ENCODE assay signal across 8 mouse cellular contexts in genomic region chr9:44454132-44454890, GRCm38 (mm10). TPM values are rescaled to one million over a fixed set of nuclear protein-coding genes. Genes with fewer than 3 reads are reported as not detected.
DNase-seq lines count a peak whose midpoint lies in the region; ATAC-seq and TF ChIP-seq lines count a peak whose summit lies in the region.

No protein-coding gene starts in this region.

- H3K27me3 ChIP-seq in forebrain, embryonic 11.5 days (ENCODE audit: control insufficient read depth, insufficient read depth, low read length) = no peaks in the 10 kb centered on the region
- H3K27me3 ChIP-seq in heart, postnatal 0 days (ENCODE audit: control insufficient read depth, insufficient read depth, low read length) = peaks cover 24% of the 10 kb centered on the region
- no peaks in the 10 kb centered on the region; the same call in 1 of the 2 replicates for H3K27me3 ChIP-seq in liver, embryonic 14.5 days (ENCODE audit: control insufficient read depth, insufficient read depth, low read length)
- H3K27me3 ChIP-seq in neural tube, embryonic 11.5 days (ENCODE audit: control insufficient read depth, insufficient read depth, low read length) = peaks cover 6% of the 10 kb centered on the region; the same call in 1 of the 2 replicates
- H3K27me3 ChIP-seq in stomach, embryonic 15.5 days (replicated peaks) = no peaks in the 10 kb centered on the region

- 7% methylated on average over 14 of the region's 14 CpGs for WGBS in forebrain, embryonic 11.5 days
- 9% methylated on average over 14 of the region's 14 CpGs for WGBS in heart, postnatal 0 days
- 11% methylated on average over 14 of the region's 14 CpGs for WGBS in liver, embryonic 14.5 days (ENCODE audit: insufficient replicate concordance)
- 10% methylated on average over 14 of the region's 14 CpGs for WGBS in neural tube, embryonic 11.5 days
- WGBS in stomach, embryonic 15.5 days = 7% methylated on average over 14 of the region's 14 CpGs

- H3K9me3 ChIP-seq in forebrain, embryonic 11.5 days (ENCODE audit: control insufficient read depth, low read length) = no peaks in the 10 kb centered on the region
- H3K9me3 ChIP-seq in heart, postnatal 0 days (replicated peaks; ENCODE audit: control insufficient read depth, low read length) = no peaks in the 10 kb centered on the region
- H3K9me3 ChIP-seq in liver, embryonic 14.5 days (ENCODE audit: control insufficient read depth, low read length) = no peaks in the 10 kb centered on the region
- no peaks in the 10 kb centered on the region for H3K9me3 ChIP-seq in neural tube, embryonic 11.5 days (ENCODE audit: control insufficient read depth, low read length)
- no peaks in the 10 kb centered on the region for H3K9me3 ChIP-seq in stomach, embryonic 15.5 days

- no peak for TF ChIP-seq EP300 in heart, postnatal 0 days (IDR thresholded peaks at IDR 0.05; ENCODE audit: low read depth)
- no peak for TF ChIP-seq EP300 in liver, embryonic 14.5 days (IDR thresholded peaks at IDR 0.05; ENCODE audit: low read depth)

- H3K4me1 ChIP-seq in forebrain, embryonic 11.5 days (replicated peaks; ENCODE audit: control insufficient read depth, insufficient read depth, low read length) = peaks cover 16% of the 10 kb centered on the region
- no peaks in the 10 kb centered on the region for H3K4me1 ChIP-seq in heart, postnatal 0 days (ENCODE audit: control insufficient read depth, insufficient read depth)
- H3K4me1 ChIP-seq in liver, embryonic 14.5 days (replicated peaks; ENCODE audit: control insufficient read depth in 2 of 2, insufficient read depth in 2 of 2, low read length in 1 of 2) = no peaks in the 10 kb centered on the region
- peaks cover 17% of the 10 kb centered on the region for H3K4me1 ChIP-seq in neural tube, embryonic 11.5 days (ENCODE audit: control insufficient read depth, insufficient read depth, low read length)
- H3K4me1 ChIP-seq in stomach, embryonic 15.5 days = peaks cover 9% of the 10 kb centered on the region

- no peak overlapping the region for H3K9ac ChIP-seq in forebrain, embryonic 11.5 days (ENCODE audit: low read length)
- no peak overlapping the region for H3K9ac ChIP-seq in heart, postnatal 0 days (replicated peaks; ENCODE audit: low read depth, low read length)
- H3K9ac ChIP-seq in liver, embryonic 14.5 days (replicated peaks) = no peak overlapping the region
- 0 out of 2 replicates have a peak overlapping the region, but pooled peaks have one; percentile 22 for H3K9ac ChIP-seq in neural tube, embryonic 11.5 days (ENCODE audit: low read length)
- H3K9ac ChIP-seq in stomach, embryonic 15.5 days = no peak overlapping the region

- peak; percentile 84 to 88 for DNase-seq in CD8-positive naive resting alpha-beta T cell, adult 2 months (ENCODE audit: low read depth in 2 of 2, low spot score in 2 of 2)
- peak; percentile 50 for DNase-seq in c-Kit-positive CD71-positive TER-119-negative erythroid progenitor cells, embryonic 14.5 days (ENCODE audit: low read depth)
- peak; percentile 92 for DNase-seq in forebrain, embryonic 11.5 days (ENCODE audit: low spot score)
- peak; percentile 65 for DNase-seq in heart, postnatal 0 days (ENCODE audit: low spot score)
- DNase-seq in kidney, postnatal 25 days = peak; percentile 81 to 91
- DNase-seq in liver, embryonic 14.5 days (ENCODE audit: low read depth in 3 of 3, low spot score in 3 of 3) = peak; percentile 34 to 41 (median 41)
- peak; percentile 86 for DNase-seq in neural tube, embryonic 11.5 days (ENCODE audit: low spot score)

- 0 out of 2 replicates have a peak overlapping the region, but pooled peaks have one; percentile 8 for H3K4me2 ChIP-seq in forebrain, embryonic 11.5 days (ENCODE audit: low read depth, low read length, severe bottlenecking)
- no peak overlapping the region for H3K4me2 ChIP-seq in heart, postnatal 0 days (ENCODE audit: low read depth, low read length)
- no peak overlapping the region for H3K4me2 ChIP-seq in liver, embryonic 14.5 days (ENCODE audit: low read depth)
- H3K4me2 ChIP-seq in neural tube, embryonic 11.5 days (ENCODE audit: low read depth) = no peak overlapping the region
- H3K4me2 ChIP-seq in stomach, embryonic 15.5 days = peak overlapping the region; percentile 14

- peak; percentile 73 for ATAC-seq in forebrain, embryonic 11.5 days (replicated peaks; ENCODE audit: low FRiP score)
- peak; percentile 88 for ATAC-seq in heart, postnatal 0 days (ENCODE audit: insufficient read depth, low read depth)
- no peak for ATAC-seq in liver, embryonic 14.5 days (ENCODE audit: insufficient read depth)
- ATAC-seq in neural tube, embryonic 11.5 days (ENCODE audit: insufficient read depth, low FRiP score, low TSS enrichment) = peak; percentile 58
- ATAC-seq in stomach, embryonic 15.5 days (ENCODE audit: insufficient read depth, low FRiP score, low read depth) = peak; percentile 80

- TF ChIP-seq CTCF in heart, postnatal 0 days (IDR thresholded peaks at IDR 0.05; ENCODE audit: low read depth) = peak; percentile 86
- TF ChIP-seq CTCF in liver, embryonic 14.5 days (IDR thresholded peaks at IDR 0.05; ENCODE audit: low read depth) = peak; percentile 90

- no peak overlapping the region for H3K27ac ChIP-seq in forebrain, embryonic 11.5 days (ENCODE audit: low read depth, low read length)
- H3K27ac ChIP-seq in heart, postnatal 0 days (ENCODE audit: low read depth) = no peak overlapping the region
- no peak overlapping the region for H3K27ac ChIP-seq in liver, embryonic 14.5 days
- no peak overlapping the region for H3K27ac ChIP-seq in neural tube, embryonic 11.5 days (ENCODE audit: low read depth, low read length)
- no peak overlapping the region for H3K27ac ChIP-seq in stomach, embryonic 15.5 days

- H3K36me3 ChIP-seq in forebrain, embryonic 11.5 days (ENCODE audit: control insufficient read depth, insufficient read depth, low read length) = no peaks in the 10 kb centered on the region
- no peaks in the 10 kb centered on the region for H3K36me3 ChIP-seq in heart, postnatal 0 days (replicated peaks; ENCODE audit: control insufficient read depth, insufficient read depth, low read length)
- no peaks in the 10 kb centered on the region for H3K36me3 ChIP-seq in liver, embryonic 14.5 days (replicated peaks; ENCODE audit: control insufficient read depth, insufficient read depth, low read depth)
- H3K36me3 ChIP-seq in neural tube, embryonic 11.5 days (ENCODE audit: control insufficient read depth, insufficient read depth, low read length) = no peaks in the 10 kb centered on the region
- no peaks in the 10 kb centered on the region for H3K36me3 ChIP-seq in stomach, embryonic 15.5 days

- H3K4me3 ChIP-seq in forebrain, embryonic 11.5 days (ENCODE audit: low read depth, low read length) = no peak overlapping the region
- H3K4me3 ChIP-seq in heart, postnatal 0 days (ENCODE audit: low read depth, low read length) = no peak overlapping the region
- no peak overlapping the region for H3K4me3 ChIP-seq in liver, embryonic 14.5 days (ENCODE audit: insufficient read depth in 1 of 2, low read depth in 2 of 2, low read length in 2 of 2)
- no peak overlapping the region for H3K4me3 ChIP-seq in neural tube, embryonic 11.5 days (ENCODE audit: low read depth, low read length)
- H3K4me3 ChIP-seq in stomach, embryonic 15.5 days (replicated peaks) = 0 out of 2 replicates have a peak overlapping the region, but pooled peaks have one; percentile 7

RNA-seq across cellular contexts. Expression of gene Upk2, which starts 0.5 kb away (rescaled TPM):
- not detected in 2 replicates for polyA plus RNA-seq in forebrain, embryonic 11.5 days (2014; fragmentation: Nextera tagmentation; extraction: Ambion mirVana)
- 18.0 TPM in 1 of 2 replicates, not detected in the other for total RNA-seq in heart, postnatal 0 days (2014; rRNA removed; ENCODE audit: low replicate concordance)
- not detected in 2 replicates for polyA plus RNA-seq in heart, postnatal 0 days (2015; fragmentation: Nextera tagmentation; extraction: Ambion mirVana)
- 0.04 TPM in 1 of 2 replicates, not detected in the other for polyA plus RNA-seq in liver, embryonic 14.5 days (2012; rRNA removed)
- polyA plus RNA-seq in liver, embryonic 14.5 days (2014; fragmentation: Nextera tagmentation; extraction: Ambion mirVana) = not detected in 2 replicates
- polyA plus RNA-seq in neural tube, embryonic 11.5 days (2014; fragmentation: Nextera tagmentation; extraction: Ambion mirVana) = 0.29 TPM in 1 of 2 replicates, not detected in the other
- 18.2 and 26.2 TPM in 2 replicates for polyA plus RNA-seq in stomach, embryonic 15.5 days (2015; fragmentation: Nextera tagmentation; extraction: Ambion mirVana)

RNA-seq across cellular contexts. Expression of gene Foxr1, which starts 13.4 kb away (rescaled TPM):
- polyA plus RNA-seq in forebrain, embryonic 11.5 days (2014; fragmentation: Nextera tagmentation; extraction: Ambion mirVana) = not detected in 2 replicates
- total RNA-seq in heart, postnatal 0 days (2014; rRNA removed; ENCODE audit: low replicate concordance) = not detected in 2 replicates
- not detected in 2 replicates for polyA plus RNA-seq in heart, postnatal 0 days (2015; fragmentation: Nextera tagmentation; extraction: Ambion mirVana)
- not detected in 2 replicates for polyA plus RNA-seq in liver, embryonic 14.5 days (2012; rRNA removed)
- polyA plus RNA-seq in liver, embryonic 14.5 days (2014; fragmentation: Nextera tagmentation; extraction: Ambion mirVana) = not detected in 2 replicates
- polyA plus RNA-seq in neural tube, embryonic 11.5 days (2014; fragmentation: Nextera tagmentation; extraction: Ambion mirVana) = not detected in 2 replicates
- polyA plus RNA-seq in stomach, embryonic 15.5 days (2015; fragmentation: Nextera tagmentation; extraction: Ambion mirVana) = not detected in 2 replicates

RNA-seq across cellular contexts. Expression of gene Bcl9l, which starts 28.3 kb away (rescaled TPM):
- 8.7 and 10.6 TPM in 2 replicates for polyA plus RNA-seq in forebrain, embryonic 11.5 days (2014; fragmentation: Nextera tagmentation; extraction: Ambion mirVana)
- 12.4 and 33.9 TPM in 2 replicates for total RNA-seq in heart, postnatal 0 days (2014; rRNA removed; ENCODE audit: low replicate concordance)
- 4.4 and 5.2 TPM in 2 replicates for polyA plus RNA-seq in heart, postnatal 0 days (2015; fragmentation: Nextera tagmentation; extraction: Ambion mirVana)
- 1.6 and 1.9 TPM in 2 replicates for polyA plus RNA-seq in liver, embryonic 14.5 days (2012; rRNA removed)
- polyA plus RNA-seq in liver, embryonic 14.5 days (2014; fragmentation: Nextera tagmentation; extraction: Ambion mirVana) = 1.0 and 1.5 TPM in 2 replicates
- polyA plus RNA-seq in neural tube, embryonic 11.5 days (2014; fragmentation: Nextera tagmentation; extraction: Ambion mirVana) = 8.0 and 8.8 TPM in 2 replicates
- 12.0 and 12.1 TPM in 2 replicates for polyA plus RNA-seq in stomach, embryonic 15.5 days (2015; fragmentation: Nextera tagmentation; extraction: Ambion mirVana)

RNA-seq across cellular contexts. Expression of gene Ccdc84, which starts 35.9 kb away (rescaled TPM):
- polyA plus RNA-seq in forebrain, embryonic 11.5 days (2014; fragmentation: Nextera tagmentation; extraction: Ambion mirVana) = 25.5 and 26.8 TPM in 2 replicates
- 13.7 and 45.1 TPM in 2 replicates for total RNA-seq in heart, postnatal 0 days (2014; rRNA removed; ENCODE audit: low replicate concordance)
- 17.2 and 17.7 TPM in 2 replicates for polyA plus RNA-seq in heart, postnatal 0 days (2015; fragmentation: Nextera tagmentation; extraction: Ambion mirVana)
- polyA plus RNA-seq in liver, embryonic 14.5 days (2012; rRNA removed) = 15.3 and 16.3 TPM in 2 replicates
- polyA plus RNA-seq in liver, embryonic 14.5 days (2014; fragmentation: Nextera tagmentation; extraction: Ambion mirVana) = 10.0 TPM in 2 replicates
- polyA plus RNA-seq in neural tube, embryonic 11.5 days (2014; fragmentation: Nextera tagmentation; extraction: Ambion mirVana) = 20.9 and 21.8 TPM in 2 replicates
- 27.4 and 27.9 TPM in 2 replicates for polyA plus RNA-seq in stomach, embryonic 15.5 days (2015; fragmentation: Nextera tagmentation; extraction: Ambion mirVana)

RNA-seq across cellular contexts. Expression of gene Trappc4, which starts 46.9 kb away (rescaled TPM):
- 186 and 188 TPM in 2 replicates for polyA plus RNA-seq in forebrain, embryonic 11.5 days (2014; fragmentation: Nextera tagmentation; extraction: Ambion mirVana)
- 30.8 and 58.4 TPM in 2 replicates for total RNA-seq in heart, postnatal 0 days (2014; rRNA removed; ENCODE audit: low replicate concordance)
- polyA plus RNA-seq in heart, postnatal 0 days (2015; fragmentation: Nextera tagmentation; extraction: Ambion mirVana) = 72.5 and 79.0 TPM in 2 replicates
- 24.2 and 26.6 TPM in 2 replicates for polyA plus RNA-seq in liver, embryonic 14.5 days (2012; rRNA removed)
- 44.4 and 52.9 TPM in 2 replicates for polyA plus RNA-seq in liver, embryonic 14.5 days (2014; fragmentation: Nextera tagmentation; extraction: Ambion mirVana)
- polyA plus RNA-seq in neural tube, embryonic 11.5 days (2014; fragmentation: Nextera tagmentation; extraction: Ambion mirVana) = 204 and 214 TPM in 2 replicates
- polyA plus RNA-seq in stomach, embryonic 15.5 days (2015; fragmentation: Nextera tagmentation; extraction: Ambion mirVana) = 115 and 125 TPM in 2 replicates

Comparison
In these comparisons a context has a peak if more than half of its experiments do, and no peak if none do; other contexts are left out.
1. DNase-seq: peak in every context shown above with its lines; median percentile 92 in forebrain, embryonic 11.5 days; 86 in CD8-positive naive resting alpha-beta T cell, adult 2 months; 86 in kidney, postnatal 25 days; 86 in neural tube, embryonic 11.5 days; 65 in heart, postnatal 0 days; 50 in c-Kit-positive CD71-positive TER-119-negative erythroid progenitor cells, embryonic 14.5 days; 41 in liver, embryonic 14.5 days.
2. H3K4me2 ChIP-seq: peak in forebrain, embryonic 11.5 days (single experiment) and stomach, embryonic 15.5 days (single experiment); none in heart, postnatal 0 days (single experiment), liver, embryonic 14.5 days (single experiment) and neural tube, embryonic 11.5 days (single experiment).
3. RNA of gene Upk2, which starts 0.5 kb away (polyA plus RNA-seq): 18.2 to 26.2 TPM in stomach, embryonic 15.5 days; 0.29 TPM in neural tube, embryonic 11.5 days, not detected in forebrain, embryonic 11.5 days, not detected in heart, postnatal 0 days and 0.04 TPM in liver, embryonic 14.5 days; every median in the first group is over 10 times any median in the second.